Mouse (Mus musculus) spleen, embryonic (tissue): Measurements from ENCODE around the gene Ptger1.

Source experiments
- CTCF ChIA-PET: fragments of 350-600 bp; sonication (Branson Sonifier 250); formaldehyde crosslinking; loops from one replicate; lab custom pipeline; 2022; lab: Charles Lee

The Ptger1 gene

GRCm38 (mm10) chr8:83656043-83656442 is 10.4 kb upstream of the Ptger1 start:
- CTCF ChIA-PET, result no interaction called here

GRCm38 (mm10) chr8:83656484-83657246 is 9.8 kb upstream of the Ptger1 start:
- CTCF ChIA-PET, result no interaction called here

GRCm38 (mm10) chr8:83660545-83660944 is 5.9 kb upstream of the Ptger1 start:
- CTCF ChIA-PET, result no interaction called here

- CTCF ChIA-PET, result interaction anchor here (2.2 kb wide), 1 partner anchor 234 kb away, joined by 11 read pairs; no protein-coding TSS in a partner anchor
These were observed 5.3 kb upstream of the Ptger1 start for GRCm38 (mm10) chr8:83660995-83661680.

- CTCF ChIA-PET, result interaction anchor here (0.6 to 2.2 kb wide), 2 partner anchors 49 to 233 kb away, joined by 3 to 11 read pairs; no protein-coding TSS in a partner anchor
These were observed 4.1 kb upstream of the Ptger1 start for GRCm38 (mm10) chr8:83662421-83662826.

- CTCF ChIA-PET, result interaction anchor here (0.7 kb wide), 1 partner anchor 235 kb away, joined by 7 read pairs; no protein-coding TSS in a partner anchor
These were observed 2.4 kb upstream of the Ptger1 start for GRCm38 (mm10) chr8:83664096-83664495.

- CTCF ChIA-PET, result interaction anchor here (0.6 to 0.7 kb wide), 2 partner anchors 136 to 242 kb away, joined by 3 to 4 read pairs; no protein-coding TSS in a partner anchor
These were observed 1.4 kb upstream of the Ptger1 start for GRCm38 (mm10) chr8:83664931-83665625.

- CTCF ChIA-PET, result no interaction called here
These were observed 372 bp downstream of the Ptger1 start for GRCm38 (mm10) chr8:83666866-83667234.

- CTCF ChIA-PET, result no interaction called here
These were observed 1.0 kb downstream of the Ptger1 start for GRCm38 (mm10) chr8:83667526-83667925.

- CTCF ChIA-PET, result interaction anchor here (0.6 kb wide), 1 partner anchor 264 kb away, joined by 4 read pairs; no protein-coding TSS in a partner anchor
These were observed 1.8 kb downstream of the Ptger1 start for GRCm38 (mm10) chr8:83668010-83668916.

- CTCF ChIA-PET, result interaction anchor here (0.6 kb wide), 1 partner anchor 265 kb away, joined by 4 read pairs; no protein-coding TSS in a partner anchor
These were observed 2.5 kb downstream of the Ptger1 start for GRCm38 (mm10) chr8:83669013-83669412.

- CTCF ChIA-PET, result interaction anchor here (0.7 kb wide), 1 partner anchor 119 kb away, joined by 3 read pairs; no protein-coding TSS in a partner anchor
These were observed 6.5 kb downstream of the Ptger1 start for GRCm38 (mm10) chr8:83672936-83673335.

GRCm38 (mm10) chr8:83674497-83674896 is 8.0 kb downstream of the Ptger1 start:
- CTCF ChIA-PET, result no interaction called here

- CTCF ChIA-PET, result no interaction called here
These were observed 13.4 kb downstream of the Ptger1 start for GRCm38 (mm10) chr8:83679866-83680265.

GRCm38 (mm10) chr8:83680603-83681002 is 14.1 kb downstream of the Ptger1 start:
- CTCF ChIA-PET, result no interaction called here

- CTCF ChIA-PET, result no interaction called here
These were observed 14.6 kb downstream of the Ptger1 start for GRCm38 (mm10) chr8:83681099-83681498.

GRCm38 (mm10) chr8:83684517-83684916 is 18.0 kb downstream of the Ptger1 start:
- CTCF ChIA-PET, result no interaction called here

GRCm38 (mm10) chr8:83689264-83689663 is 22.8 kb downstream of the Ptger1 start:
- CTCF ChIA-PET, result no interaction called here

- CTCF ChIA-PET, result interaction anchor here (0.6 to 1.0 kb wide), 2 partner anchors 202 to 1816 kb away, joined by 3 to 4 read pairs; no protein-coding TSS in a partner anchor
These were observed 27.2 kb downstream of the Ptger1 start for GRCm38 (mm10) chr8:83693609-83694236.
